Mouse (Mus musculus) pancreas, adult 10 weeks (tissue): ENCODE results near the gene Rab3gap2. TPM values are rescaled to one million over a fixed set of nuclear protein-coding genes. Genes with fewer than 3 reads are reported as not detected.

Experiments used
- polyA plus RNA-seq: library from polyadenylated mRNA; stranded (reverse); fragments of 350-450 nt; fragmentation: Illumina TruSeq; extraction: RNeasy Lipid Tissue Mini Kit (QIAGEN cat#74804); gene quantifications from one replicate; pipeline ENCODE4 v1.2.3, GENCODE M21; 2015; ENCODE audit warnings: low read depth, low replicate concordance; ENCODE audit not compliant: insufficient read depth

Gene Rab3gap2
- polyA plus RNA-seq, result 10.0 TPM

GRCm38 (mm10) chr1:185203909-185204661 is at the start of gene Rab3gap2:
Rab3gap2 (plus strand) TSS chr1:185204117.

DNA sequence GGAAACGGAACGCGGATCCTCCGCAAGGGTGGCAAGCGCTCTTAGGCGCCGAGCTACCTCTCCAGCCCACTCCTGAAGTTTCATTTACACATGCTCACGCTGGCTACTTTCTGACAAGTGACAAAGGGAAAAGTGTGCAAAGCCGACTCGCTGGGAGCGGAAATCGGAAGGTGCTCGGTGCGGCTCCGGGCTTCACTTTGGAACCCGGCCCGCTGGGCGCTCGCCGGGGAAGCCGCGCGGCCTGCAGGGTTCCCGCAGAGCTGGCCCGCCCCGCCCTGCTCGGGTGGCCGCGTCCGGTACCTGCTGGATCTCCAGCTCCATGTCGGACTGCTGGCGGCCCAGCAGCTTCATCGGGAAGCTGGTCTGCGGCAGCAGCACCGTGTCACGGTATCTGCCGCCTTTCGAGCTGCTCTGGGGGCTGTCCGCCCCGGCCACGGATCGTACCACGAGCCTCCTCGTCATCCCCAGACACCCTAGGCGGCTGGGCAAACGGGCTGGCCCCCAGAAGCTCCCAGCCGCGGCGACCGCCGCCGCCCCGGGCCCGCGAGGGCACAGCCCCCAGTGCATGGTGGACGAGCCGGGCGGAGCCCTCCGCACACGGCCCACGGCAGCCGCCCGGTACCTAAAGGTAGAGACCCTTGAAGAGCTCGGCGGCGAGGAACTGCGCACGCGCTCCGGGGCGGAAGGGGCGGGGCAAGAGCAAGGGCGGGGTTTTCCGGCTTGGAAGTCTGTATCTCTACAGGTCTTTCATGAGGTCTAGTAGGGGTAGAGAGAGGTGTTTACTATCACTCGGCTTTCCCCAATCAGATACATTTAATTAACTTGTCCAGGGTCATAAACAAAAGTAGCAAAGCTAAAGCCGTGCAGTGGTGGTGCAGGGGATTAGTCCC is 125.0 kb downstream of the Rab3gap2 start, which contains the start of gene Iars2:
Gene Iars2, minus strand, starts transcription at position 676 of the 890 bp plus-strand sequence.

DNA sequence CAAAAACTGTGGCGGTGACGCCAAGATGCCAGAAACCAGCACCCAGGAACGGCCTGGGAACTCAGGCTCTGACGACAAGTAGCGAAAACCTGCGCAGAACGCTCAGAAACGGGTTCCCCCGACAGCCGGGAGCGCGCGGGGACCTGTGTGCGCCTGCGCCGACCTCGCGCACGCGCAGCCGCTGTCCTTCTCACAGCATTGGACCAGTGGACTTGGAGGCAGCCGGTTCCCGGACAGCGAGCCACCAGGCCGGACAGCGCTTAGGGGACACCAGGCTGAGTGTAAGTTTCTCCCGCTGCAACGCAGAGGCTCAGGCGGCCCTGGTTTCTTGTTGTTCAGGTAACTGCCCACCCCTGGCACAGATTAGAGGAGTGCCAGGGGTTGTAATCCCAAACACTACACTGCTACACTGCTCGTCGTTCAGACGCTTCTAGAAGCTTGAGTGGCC is 128.1 kb downstream of the Rab3gap2 start, which contains the start of gene Bpnt1:
Gene Bpnt1, plus strand, starts transcription at position 167 of the 448 bp plus-strand sequence.

Other genes starting within 250 kb of the Rab3gap2 start
- gene Mark1, start 204.5 kb upstream of the Rab3gap2 start, polyA plus RNA-seq, result 2.1 TPM
- gene Iars2, start 125.3 kb downstream of the Rab3gap2 start, polyA plus RNA-seq, result 8.1 TPM
- gene Bpnt1, start 128.0 kb downstream of the Rab3gap2 start, polyA plus RNA-seq, result 8.9 TPM
- 11.7 TPM for gene Eprs, start 158.9 kb downstream of the Rab3gap2 start, polyA plus RNA-seq